In the genomic region with DNA sequence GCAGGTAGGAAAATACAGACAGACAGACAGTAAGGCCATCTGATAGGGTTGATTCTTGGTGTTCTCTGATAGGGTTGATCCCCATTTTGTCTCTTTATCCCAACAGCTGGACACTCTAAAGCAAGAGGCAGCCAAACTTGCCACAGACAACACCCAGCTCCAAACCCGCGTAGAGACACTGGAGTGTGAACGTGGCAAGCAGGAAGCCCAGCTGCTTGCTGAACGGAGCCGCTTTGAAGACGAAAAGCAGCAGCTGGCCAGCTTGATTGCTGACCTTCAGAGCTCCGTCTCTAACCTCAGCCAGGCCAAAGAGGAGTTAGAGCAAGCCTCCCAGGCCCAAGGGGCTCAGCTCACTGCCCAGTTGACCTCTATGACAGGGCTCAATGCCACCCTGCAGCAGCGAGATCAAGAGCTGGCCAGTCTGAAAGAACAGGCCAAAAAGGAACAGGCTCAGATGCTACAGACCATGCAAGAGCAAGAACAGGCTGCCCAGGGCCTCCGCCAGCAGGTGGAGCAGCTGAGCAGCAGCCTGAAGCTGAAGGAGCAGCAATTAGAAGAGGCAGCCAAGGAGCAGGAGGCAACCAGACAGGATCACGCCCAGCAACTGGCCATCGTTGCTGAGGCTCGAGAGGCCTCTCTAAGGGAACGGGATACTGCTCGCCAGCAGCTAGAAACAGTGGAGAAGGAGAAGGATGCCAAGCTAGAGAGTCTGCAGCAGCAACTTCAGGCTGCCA, we compare ENCODE assay signal across 8 mouse cellular contexts. TPM values are rescaled to one million over a fixed set of nuclear protein-coding genes. Genes with fewer than 3 reads are reported as not detected.
DNase-seq lines count a peak whose midpoint lies in the region; ATAC-seq and TF ChIP-seq lines count a peak whose summit lies in the region.

No protein-coding gene starts in this region.

- no peaks in the 10 kb centered on the region for H3K4me1 ChIP-seq in heart, embryonic 16.5 days (ENCODE audit: control insufficient read depth, insufficient read depth, low read length)
- peaks cover 34% of the 10 kb centered on the region for H3K4me1 ChIP-seq in olfactory bulb, adult 2 months (ENCODE audit: control insufficient read depth, insufficient read depth, low read length)

- TF ChIP-seq POLR2A in olfactory bulb, adult 2 months (IDR thresholded peaks at IDR 0.05; ENCODE audit: insufficient read depth, low read depth, low read length) = no peak

- no peak overlapping the region for H3K4me3 ChIP-seq in heart, embryonic 16.5 days (ENCODE audit: low read length)
- no peak overlapping the region for H3K4me3 ChIP-seq in olfactory bulb, adult 2 months (ENCODE audit: insufficient read depth, low read depth, low read length)

- H3K27ac ChIP-seq in heart, embryonic 16.5 days (ENCODE audit: low read length) = no peak overlapping the region
- H3K27ac ChIP-seq in olfactory bulb, adult 2 months (ENCODE audit: insufficient read depth, low read depth, low read length) = 0 out of 2 replicates have a peak overlapping the region, but pooled peaks have one; percentile 17

- peaks cover 85% of the 10 kb centered on the region for H3K36me3 ChIP-seq in heart, embryonic 16.5 days (ENCODE audit: control insufficient read depth, insufficient read depth)

- peak; percentile 65 for ATAC-seq in heart, embryonic 16.5 days (replicated peaks; ENCODE audit: extremely low read depth, insufficient read depth, low FRiP score)

- H3K4me2 ChIP-seq in heart, embryonic 16.5 days (ENCODE audit: low read depth, low read length) = no peak overlapping the region

- H3K9ac ChIP-seq in heart, embryonic 16.5 days (ENCODE audit: low read length) = no peak overlapping the region

- no peaks in the 10 kb centered on the region for H3K27me3 ChIP-seq in heart, embryonic 16.5 days (ENCODE audit: control insufficient read depth, insufficient read depth, low read length)

- 43% methylated on average over 14 of the region's 14 CpGs for WGBS in heart, embryonic 16.5 days
- 42% methylated on average over 14 of the region's 14 CpGs for WGBS in large intestine, adult 2 months
- WGBS in olfactory bulb, adult 2 months = 37% methylated on average over 14 of the region's 14 CpGs

- no peaks in the 10 kb centered on the region for H3K9me3 ChIP-seq in heart, embryonic 16.5 days (replicated peaks; ENCODE audit: control insufficient read depth, low read length)

- DNase-seq in CD8-positive naive resting alpha-beta T cell, adult 2 months (ENCODE audit: low read depth in 2 of 2, low spot score in 2 of 2) = peak; percentile 46 to 67
- DNase-seq in brain, embryonic 18.5 days (ENCODE audit: low read depth, low spot score) = peak; percentile 18
- DNase-seq in fibroblast of lung, adult 2 months (ENCODE audit: low read depth) = peak; percentile 84
- DNase-seq in large intestine, adult 2 months (ENCODE audit: low read depth, low spot score) = peak; percentile 40
- peak; percentile 81 to 82 for DNase-seq in lung, adult 18-20 months
- DNase-seq in testis, postnatal 14 days (ENCODE audit: low spot score) = peak; percentile 70

- TF ChIP-seq CTCF in olfactory bulb, adult 2 months (IDR thresholded peaks at IDR 0.05; ENCODE audit: insufficient read depth, low read depth, low read length) = peak; percentile 86

RNA-seq across cellular contexts. Expression of gene Il18bp, which starts 20.1 kb away (rescaled TPM):
- polyA plus RNA-seq in heart, embryonic 16.5 days (2015; fragmentation: Nextera tagmentation; extraction: Ambion mirVana) = 1.9 and 3.2 TPM in 2 replicates
- 25.7 and 49.6 TPM in 2 replicates for polyA plus RNA-seq in large intestine, adult 2 months (2012; rRNA removed)
- not detected in 2 replicates for polyA plus RNA-seq in olfactory bulb, adult 2 months (2012; ENCODE audit: insufficient read depth, insufficient read length, low replicate concordance, missing spikeins)

Comparison
In these comparisons a context has a peak if more than half of its experiments do, and no peak if none do; other contexts are left out.
1. DNase-seq: peak in every context shown above with its lines; median percentile 84 in fibroblast of lung, adult 2 months; 82 in lung, adult 18-20 months; 70 in testis, postnatal 14 days; 56 in CD8-positive naive resting alpha-beta T cell, adult 2 months; 40 in large intestine, adult 2 months; 18 in brain, embryonic 18.5 days.